Mouse (Mus musculus) kidney, adult 2 months (tissue): ENCODE results near the gene Hnrnpr. TPM values are rescaled to one million over a fixed set of nuclear protein-coding genes. Genes with fewer than 3 reads are reported as not detected.

Experiments used
- DNase-seq: peaks from one replicate; pipeline ENCODE4 v3.0.0; 2021
- H3K27ac ChIP-seq: fragments of 200-500 bp; 2 replicates; pipeline ENCODE4 v1.5.1; 2012; ENCODE audit warnings: low read depth, low read length, control low read depth, inconsistent platforms; ENCODE audit not compliant: insufficient read depth
- H3K27me3 ChIP-seq: fragments of 200-500 bp; replicated peaks from 2 replicates; pipeline ENCODE4 v1.6.1; 2012; ENCODE audit warnings: mild to moderate bottlenecking, moderate library complexity, low read length, inconsistent platforms; ENCODE audit not compliant: control insufficient read depth, insufficient read depth
- H3K36me3 ChIP-seq: fragments of 200-500 bp; 2 replicates; pipeline ENCODE4 v1.6.1; 2012; ENCODE audit warnings: mild to moderate bottlenecking, moderate library complexity, low read length, inconsistent platforms; ENCODE audit not compliant: control insufficient read depth, insufficient read depth
- H3K4me1 ChIP-seq: fragments of 200-500 bp; 2 replicates; pipeline ENCODE4 v1.6.1; 2011; ENCODE audit warnings: low read length; ENCODE audit not compliant: control insufficient read depth, insufficient read depth
- H3K4me3 ChIP-seq: fragments of 200-500 bp; 2 replicates; pipeline ENCODE4 v1.5.1; 2011; ENCODE audit warnings: mild to moderate bottlenecking, low read depth, low read length, control low read depth; ENCODE audit not compliant: insufficient read depth
- CTCF ChIP-seq: fragments of 200-500 bp; conservative IDR thresholded peaks from 2 replicates; pipeline ENCODE4 v1.5.1; 2011; ENCODE audit warnings: low read depth, mild to moderate bottlenecking, control low read depth, low read length, moderate library complexity, mixed read lengths; ENCODE audit not compliant: insufficient read depth, insufficient read length
- POLR2A ChIP-seq: fragments of 200-500 bp; IDR thresholded peaks from one replicate; pipeline ENCODE4 v1.6.1; 2011; ENCODE audit warnings: low read depth, low read length, control low read depth
- WGBS: fragments of 180-500 bp; shearing (Covaris S2); methylation state at CpG from one replicate; pipeline ENCODE4 v1.1.7; 2018; 5-methylcytosine and 5-hydroxymethylcytosine counted together
- polyA plus RNA-seq: library from polyadenylated mRNA; depleted of rRNA; stranded (reverse); fragments of >200 nt; gene quantifications from 2 replicates; pipeline ENCODE4 v1.2.3, GENCODE M21; 2012; rRNA removed

The Hnrnpr gene
- 9.9 and 14.0 TPM in 2 replicates for polyA plus RNA-seq

- Histone ChIP-seq H3K27me3 (no peaks in the 10 kb centered on the region), H3K4me3 (peak within 1 kb of the TSS; percentile 88), H3K27ac (peak within 1 kb of the TSS; percentile 80), H3K36me3 (no peaks in the 10 kb centered on the region), H3K4me1 (peaks cover 5% of the 10 kb centered on the region; the same call in 1 of the 2 replicates)
- peak; percentile 100 for DNase-seq
- 1% methylated on average over 65 of the region's 65 CpGs for WGBS
- no peak for TF ChIP-seq CTCF
- TF ChIP-seq POLR2A: peak; percentile 25
These were observed at the start of gene Hnrnpr for GRCm38 (mm10) chr4:136310229-136311041. TSS of gene Hnrnpr (plus strand) at chr4:136310942.

- WGBS: 47% methylated on average over 10 of the region's 10 CpGs
- Histone ChIP-seq H3K36me3 (no peaks in the 10 kb centered on the region), H3K4me1 (peaks cover 3% of the 10 kb centered on the region; the same call in 1 of the 2 replicates), H3K27me3 (no peaks in the 10 kb centered on the region), H3K27ac (no peak overlapping the region), H3K4me3 (no peak overlapping the region)
- TF ChIP-seq POLR2A (no peak), CTCF (no peak)
- DNase-seq: peak; percentile 81
These were observed 48.8 kb upstream of the Hnrnpr start for GRCm38 (mm10) chr4:136261912-136262311.

GRCm38 (mm10) chr4:136263555-136263954 is 47.2 kb upstream of the Hnrnpr start:
- TF ChIP-seq CTCF (no peak), POLR2A (no peak)
- Histone ChIP-seq H3K4me1 (peaks cover 3% of the 10 kb centered on the region; the same call in 1 of the 2 replicates), H3K4me3 (no peak overlapping the region), H3K36me3 (no peaks in the 10 kb centered on the region), H3K27me3 (no peaks in the 10 kb centered on the region), H3K27ac (no peak overlapping the region)
- no peak for DNase-seq
- 93% methylated on average over 4 of the region's 4 CpGs for WGBS

GRCm38 (mm10) chr4:136266716-136267343 is 43.9 kb upstream of the Hnrnpr start:
- 79% methylated on average over 9 of the region's 9 CpGs for WGBS
- no peak overlapping the region for H3K4me3 ChIP-seq
- TF ChIP-seq CTCF (no peak), POLR2A (no peak)
- no peaks in the 10 kb centered on the region for H3K4me1 ChIP-seq
- DNase-seq: no peak
- H3K27me3 ChIP-seq: no peaks in the 10 kb centered on the region
- H3K27ac ChIP-seq: no peak overlapping the region
- no peaks in the 10 kb centered on the region for H3K36me3 ChIP-seq

GRCm38 (mm10) chr4:136268912-136269311 is 41.8 kb upstream of the Hnrnpr start:
- H3K27me3 ChIP-seq: no peaks in the 10 kb centered on the region
- DNase-seq: no peak
- no peak overlapping the region for H3K27ac ChIP-seq
- TF ChIP-seq POLR2A (no peak), CTCF (no peak)
- WGBS: 83% methylated on average over 1 of the region's 1 CpGs
- no peak overlapping the region for H3K4me3 ChIP-seq
- no peaks in the 10 kb centered on the region for H3K4me1 ChIP-seq
- no peaks in the 10 kb centered on the region for H3K36me3 ChIP-seq

- no peak overlapping the region for H3K4me3 ChIP-seq
- no peaks in the 10 kb centered on the region for H3K27me3 ChIP-seq
- no peak for TF ChIP-seq CTCF
- TF ChIP-seq POLR2A: no peak
- WGBS: 54% methylated on average over 8 of the region's 8 CpGs
- no peaks in the 10 kb centered on the region for H3K4me1 ChIP-seq
- no peaks in the 10 kb centered on the region for H3K36me3 ChIP-seq
- H3K27ac ChIP-seq: no peak overlapping the region
- DNase-seq: peak; percentile 57
These were observed 40.1 kb upstream of the Hnrnpr start for GRCm38 (mm10) chr4:136270648-136271047.

- no peak for DNase-seq
- Histone ChIP-seq H3K4me3 (no peak overlapping the region), H3K27me3 (no peaks in the 10 kb centered on the region), H3K4me1 (peaks cover 4% of the 10 kb centered on the region; the same call in 1 of the 2 replicates), H3K27ac (no peak overlapping the region), H3K36me3 (no peaks in the 10 kb centered on the region)
- TF ChIP-seq CTCF (no peak), POLR2A (no peak)
- WGBS: 76% methylated on average over 8 of the region's 8 CpGs
These were observed 29.6 kb upstream of the Hnrnpr start for GRCm38 (mm10) chr4:136281097-136281496.
